8 mouse cellular contexts compared by ENCODE assay signal in the genomic region with DNA sequence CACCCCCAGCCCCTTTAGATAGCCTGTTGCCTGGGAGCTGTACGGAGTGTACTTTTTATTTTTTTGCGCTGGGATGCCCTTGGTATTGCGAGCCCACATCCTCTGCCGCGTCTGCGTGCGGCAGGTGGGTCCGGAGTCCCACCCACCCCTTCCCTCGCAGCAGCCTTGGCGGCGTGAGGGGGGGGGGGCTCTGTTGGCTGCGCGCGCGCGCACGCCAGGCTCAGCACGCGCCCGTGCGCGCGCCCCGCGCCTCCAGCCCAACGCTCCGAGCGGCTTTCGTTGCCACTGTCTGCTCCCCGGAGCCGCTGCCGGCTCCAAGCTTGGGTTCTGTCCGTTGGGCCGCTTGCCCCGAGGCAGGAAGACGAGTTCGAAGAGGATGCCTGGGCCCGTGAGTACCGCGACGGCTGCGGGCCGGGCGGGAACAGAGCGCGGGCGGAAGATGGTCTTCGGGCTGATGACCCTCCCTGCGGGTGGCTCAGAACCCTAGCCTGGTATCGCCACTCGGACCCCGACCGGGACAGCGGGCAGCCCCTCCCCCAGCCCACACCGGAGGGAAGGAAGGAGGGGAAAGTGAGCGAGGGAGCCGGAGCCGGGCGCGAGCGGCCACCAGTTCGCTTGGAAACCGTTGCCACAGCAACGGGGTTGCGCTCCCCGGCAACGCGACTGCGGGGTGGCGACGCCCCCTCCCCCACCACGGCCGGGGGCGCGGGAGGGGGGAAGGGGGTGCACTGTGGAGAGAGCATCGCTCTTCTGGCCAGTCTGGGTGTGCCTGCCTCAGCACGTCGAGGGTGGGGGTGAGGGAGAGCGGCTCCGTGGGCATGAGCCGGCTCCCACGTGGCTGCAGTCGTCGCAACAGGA. TPM values are rescaled to one million over a fixed set of nuclear protein-coding genes. Genes with fewer than 3 reads are reported as not detected.
DNase-seq lines count a peak whose midpoint lies in the region; ATAC-seq lines count a peak whose summit lies in the region.

A gene (plus strand): TSS at position 241 of the 858 bp plus-strand sequence.

- under 1% methylated on average over 80 of the region's 84 CpGs for WGBS in heart, embryonic 13.5 days

- peak within 1 kb of the TSS; percentile 98 for H3K4me2 ChIP-seq in heart, embryonic 13.5 days

- H3K27ac ChIP-seq in heart, embryonic 13.5 days (replicated peaks): no peak within 1 kb of the TSS

- DNase-seq in urinary bladder, postnatal 14 days (ENCODE audit: low spot score): peak; percentile 44
- DNase-seq in urinary bladder, postnatal 4 days (ENCODE audit: low spot score in 2 of 2): no peak
- peak; percentile 45 to 71 for DNase-seq in cerebellum, postnatal 4 days (ENCODE audit: low spot score in 2 of 2)
- DNase-seq in layer of hippocampus, postnatal 10 days (ENCODE audit: low spot score in 2 of 2): peak; percentile 79 to 82
- peak; percentile 49 for DNase-seq in lung, postnatal 10 days
- peak; percentile 78 for DNase-seq in right cerebral cortex, postnatal 14 days

- no peaks in the 10 kb centered on the region for H3K9me3 ChIP-seq in heart, embryonic 13.5 days

- peak within 1 kb of the TSS; percentile 73 for H3K4me3 ChIP-seq in heart, embryonic 13.5 days

- peak; percentile 35; the same call in 1 of the 2 replicates for ATAC-seq in heart, embryonic 13.5 days (ENCODE audit: extremely low read depth, insufficient number of reproducible peaks, low FRiP score, low TSS enrichment)
- no peak for ATAC-seq in erythroid progenitor cell, adult 5-6 weeks (replicated peaks; ENCODE audit: low FRiP score, poor library complexity, severe bottlenecking)

- peaks cover 27% of the 10 kb centered on the region for H3K36me3 ChIP-seq in heart, embryonic 13.5 days

- peaks cover 20% of the 10 kb centered on the region for H3K4me1 ChIP-seq in heart, embryonic 13.5 days

- H3K9ac ChIP-seq in heart, embryonic 13.5 days: peak within 1 kb of the TSS; percentile 85

- H3K27me3 ChIP-seq in heart, embryonic 13.5 days (replicated peaks): peaks cover 60% of the 10 kb centered on the region

RNA-seq across cellular contexts. Expression of the gene that starts here (rescaled TPM):
- polyA plus RNA-seq in heart, embryonic 13.5 days (2015; fragmentation: Nextera tagmentation; extraction: Ambion mirVana): not detected in 2 replicates
- total RNA-seq in layer of hippocampus, postnatal 10 days (2021): 100 to 1,000 TPM in 1 of 2 experiments, 10 to 100 TPM in 1; 98.1 to 112 TPM
- not detected in 2 replicates for total RNA-seq in erythroid progenitor cell, adult 5-6 weeks (2015; ENCODE audit: low replicate concordance)
- total RNA-seq in erythroid progenitor cell, adult 5-6 weeks (2017; ENCODE audit: low replicate concordance): not detected in 2 replicates

Comparison
In these comparisons a context has a peak if more than half of its experiments do, and no peak if none do; other contexts are left out.
1. RNA of the gene that starts here (total RNA-seq): 98.1 to 112 TPM in layer of hippocampus, postnatal 10 days; not detected in erythroid progenitor cell, adult 5-6 weeks; every median in the first group is over 10 times any median in the second.
2. DNase-seq: peak in urinary bladder, postnatal 14 days (single experiment), cerebellum, postnatal 4 days (2 of 2), layer of hippocampus, postnatal 10 days (2 of 2), lung, postnatal 10 days (single experiment) and right cerebral cortex, postnatal 14 days (single experiment); none in urinary bladder, postnatal 4 days (0 of 2).
3. Peak in ATAC-seq, H3K4me3 ChIP-seq, H3K9ac ChIP-seq and H3K4me2 ChIP-seq in heart, embryonic 13.5 days; RNA of the gene not detected or under 1 TPM.